Mouse (Mus musculus) G1E (cell line): ENCODE results near the gene Rrp36. TPM values are rescaled to one million over a fixed set of nuclear protein-coding genes. Genes with fewer than 3 reads are reported as not detected.

ENCODE experiments used
- ATAC-seq: 2 replicates; pipeline ENCODE4 v1.8.0; 2016; ENCODE audit warnings: mild to moderate bottlenecking; ENCODE audit not compliant: insufficient number of reproducible peaks, poor library complexity, low FRiP score, severe bottlenecking; ENCODE audit errors: extremely low read depth
- DNase-seq: peaks from one replicate; pipeline ENCODE4 v3.0.0; 2012; ENCODE audit warnings: low spot score
- H3K27me3 ChIP-seq: 2 replicates; pipeline ENCODE4 v1.6.1; 2012; ENCODE audit warnings: mild to moderate bottlenecking, low read length, inconsistent platforms; ENCODE audit not compliant: insufficient read depth
- H3K36me3 ChIP-seq: replicated peaks from 2 replicates; pipeline ENCODE3; 2012; ENCODE audit warnings: mild to moderate bottlenecking, inconsistent platforms
- H3K4me1 ChIP-seq: 2 replicates; pipeline ENCODE4 v1.6.1; 2012; ENCODE audit warnings: low read depth, low read length, inconsistent platforms, mixed read lengths; ENCODE audit not compliant: insufficient read depth
- H3K4me3 ChIP-seq: 2 replicates; pipeline ENCODE4 v1.5.1; 2012; ENCODE audit warnings: low read depth, mild to moderate bottlenecking, inconsistent platforms, low read length, moderate library complexity, mixed read lengths
- H3K9me3 ChIP-seq: replicated peaks from 2 replicates; pipeline ENCODE4 v1.6.1; 2012; ENCODE audit warnings: inconsistent platforms
- CTCF ChIP-seq: IDR thresholded peaks from 2 replicates; pipeline ENCODE4 v1.5.1; 2012; ENCODE audit warnings: low read depth, low read length, inconsistent platforms, mixed read lengths
- GATA1 ChIP-seq: IDR thresholded peaks from 2 replicates; pipeline ENCODE4 v1.6.1; 2012; ENCODE audit warnings: borderline replicate concordance, low read length, inconsistent platforms, mixed read lengths
- GATA2 ChIP-seq: IDR thresholded peaks from 2 replicates; pipeline ENCODE4 v1.6.1; 2012; ENCODE audit warnings: low read depth, low read length, inconsistent platforms, borderline replicate concordance
- POLR2AphosphoS5 ChIP-seq: IDR thresholded peaks from 2 replicates; pipeline ENCODE4 v1.6.1; 2012; ENCODE audit warnings: low read depth, low read length, inconsistent platforms; ENCODE audit not compliant: insufficient replicate concordance
- TAL1 ChIP-seq: conservative IDR thresholded peaks from 2 replicates; pipeline ENCODE4 v1.6.1; 2012; ENCODE audit warnings: low read depth, low read length, inconsistent platforms, mixed read lengths
- polyA plus RNA-seq: library from polyadenylated mRNA; stranded (reverse); fragments of >175 nt; gene quantifications from 2 replicates; pipeline ENCODE4 v1.2.3, GENCODE M21; 2012
- total RNA-seq, 2 experiments: library from RNA; stranded (forward) in 1 of 2; stranded (reverse) in 1 of 2; fragments of 200-1000 nt in 1 of 2; fragments of >200 nt in 1 of 2; fragmentation: Nextera tagmentation in 1 of 2; gene quantifications; 2 replicates each; pipeline ENCODE4 v1.2.3; 2014 to 2017

The Rrp36 gene
- total and polyA plus RNA-seq, 3 experiments: 12.2 to 48.0 (median 45.0) TPM

DNA sequence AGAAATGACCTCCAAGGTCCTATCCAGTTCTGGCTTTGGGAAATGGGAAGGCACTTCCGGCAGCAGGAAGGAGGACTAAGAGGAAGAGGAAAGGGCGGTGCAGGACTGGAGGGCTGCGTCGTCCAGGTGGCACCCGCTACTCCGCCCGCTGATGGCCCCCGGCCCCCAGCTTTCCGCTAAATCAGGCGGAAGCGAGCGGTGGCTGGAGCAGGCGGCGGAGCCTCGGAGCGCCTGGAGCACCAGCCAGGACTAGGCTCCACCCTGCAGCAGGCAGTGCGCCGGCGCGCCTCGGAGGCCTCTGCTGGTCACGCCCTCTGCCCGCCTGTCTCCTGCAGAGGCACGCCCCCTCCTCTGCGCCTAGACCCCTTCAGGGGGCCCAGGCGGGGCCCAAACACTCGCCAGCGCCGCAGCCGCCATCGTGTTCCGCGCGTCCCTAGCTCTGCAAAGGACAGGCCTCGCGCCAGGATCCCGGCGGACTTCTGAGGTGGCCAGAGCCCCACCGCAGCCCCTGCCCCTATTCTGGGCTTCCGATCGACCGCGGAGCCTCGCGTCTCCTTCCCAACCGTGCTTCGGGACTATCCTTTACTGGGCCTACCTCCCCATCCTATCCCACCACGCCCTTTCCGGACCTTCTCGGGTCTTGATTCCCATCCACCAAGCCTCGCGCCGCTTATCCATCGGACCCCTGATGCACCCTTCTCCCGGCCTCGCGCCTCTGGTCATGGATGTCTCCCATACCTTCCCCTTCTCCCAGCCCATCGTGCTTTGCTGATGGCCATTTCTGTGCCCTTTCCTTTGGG is 23.7 kb downstream of the Rrp36 start, which contains the start of gene Cul7:
Gene Cul7 (plus strand): TSS at position 106 of the 800 bp plus-strand sequence.
- peak; percentile 70; the same call in 1 of the 2 replicates for ATAC-seq
- TF ChIP-seq GATA1 (no peak), CTCF (no peak), POLR2AphosphoS5 (no peak), TAL1 (no peak), GATA2 (no peak)
- Histone ChIP-seq H3K9me3 (no peaks in the 10 kb centered on the region), H3K4me1 (peaks cover 67% of the 10 kb centered on the region), H3K27me3 (no peaks in the 10 kb centered on the region), H3K36me3 (peaks cover 71% of the 10 kb centered on the region), H3K4me3 (peak within 1 kb of the TSS; percentile 84)
- peak; percentile 100 for DNase-seq

GRCm38 (mm10) chr17:46649811-46650210 is 24.3 kb downstream of the Rrp36 start:
- Histone ChIP-seq H3K4me1 (peaks cover 73% of the 10 kb centered on the region), H3K9me3 (no peaks in the 10 kb centered on the region), H3K27me3 (no peaks in the 10 kb centered on the region), H3K4me3 (peak overlapping the region; percentile 84), H3K36me3 (peaks cover 67% of the 10 kb centered on the region)
- DNase-seq: no peak
- no peak for TF ChIP-seq TAL1
- TF ChIP-seq POLR2AphosphoS5: no peak
- no peak for ATAC-seq

- TF ChIP-seq POLR2AphosphoS5 (no peak), TAL1 (no peak), CTCF (no peak), GATA2 (no peak), GATA1 (no peak)
- DNase-seq: no peak
- Histone ChIP-seq H3K4me1 (peaks cover 75% of the 10 kb centered on the region), H3K36me3 (peaks cover 53% of the 10 kb centered on the region), H3K27me3 (no peaks in the 10 kb centered on the region), H3K4me3 (no peak overlapping the region), H3K9me3 (no peaks in the 10 kb centered on the region)
- ATAC-seq: no peak
Measured at GRCm38 (mm10) chr17:46648436-46648835, 25.7 kb downstream of the Rrp36 start.

DNA sequence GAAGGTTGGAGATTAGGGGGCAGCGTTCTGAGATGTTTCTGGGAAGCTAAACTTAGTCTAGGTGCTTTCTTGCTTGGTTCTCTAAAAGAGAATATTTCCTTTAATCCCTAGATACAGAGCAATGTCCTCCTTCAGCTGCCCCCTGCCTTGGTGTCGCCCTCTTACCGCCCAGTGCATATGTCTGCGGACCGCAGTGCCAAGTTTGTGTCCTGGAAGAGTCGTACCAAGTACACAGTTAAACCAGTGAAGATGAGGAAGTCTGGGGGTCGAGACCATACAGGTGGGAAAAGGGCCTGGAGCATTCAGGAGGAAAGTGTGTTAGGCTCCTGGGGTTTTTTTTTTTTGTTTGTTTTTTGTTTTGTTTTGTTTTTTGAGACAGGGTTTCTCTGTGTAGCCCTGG is 26.9 kb downstream of the Rrp36 start:
- DNase-seq (no peak), ATAC-seq (no peak)
- Histone ChIP-seq H3K27me3 (no peaks in the 10 kb centered on the region), H3K4me3 (peak overlapping the region; percentile 94; the same call in 1 of the 2 replicates), H3K4me1 (peaks cover 67% of the 10 kb centered on the region), H3K9me3 (no peaks in the 10 kb centered on the region), H3K36me3 (peaks cover 42% of the 10 kb centered on the region)
- no peak for TF ChIP-seq GATA2
- TF ChIP-seq GATA1: no peak
- no peak for TF ChIP-seq TAL1
- TF ChIP-seq CTCF: no peak
- TF ChIP-seq POLR2AphosphoS5: no peak

DNA sequence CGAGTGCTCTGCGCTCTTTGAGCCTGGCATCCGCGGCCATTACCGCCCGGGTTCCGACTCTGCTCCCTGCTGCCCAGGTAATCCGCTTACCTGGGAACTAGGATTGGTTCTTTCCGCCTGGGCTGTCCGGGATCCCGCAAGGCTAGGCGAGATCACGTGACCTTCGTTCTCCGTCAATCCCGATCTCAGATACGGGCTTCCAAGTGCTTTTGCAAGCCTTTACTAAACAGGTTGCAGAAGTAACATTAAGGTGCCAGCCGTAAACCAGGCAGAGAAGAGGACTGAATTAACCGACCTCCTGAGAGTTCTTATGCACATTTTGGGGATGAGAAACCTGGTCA is 27.9 kb downstream of the Rrp36 start:
- H3K4me1 ChIP-seq: peaks cover 57% of the 10 kb centered on the region
- H3K27me3 ChIP-seq: no peaks in the 10 kb centered on the region
- peaks cover 39% of the 10 kb centered on the region for H3K36me3 ChIP-seq
- H3K9me3 ChIP-seq: no peaks in the 10 kb centered on the region
- no peak for DNase-seq
- no peak for ATAC-seq
- peak overlapping the region; percentile 94 for H3K4me3 ChIP-seq
- TF ChIP-seq POLR2AphosphoS5 (no peak), GATA2 (no peak), GATA1 (no peak), CTCF (no peak), TAL1 (no peak)

DNA sequence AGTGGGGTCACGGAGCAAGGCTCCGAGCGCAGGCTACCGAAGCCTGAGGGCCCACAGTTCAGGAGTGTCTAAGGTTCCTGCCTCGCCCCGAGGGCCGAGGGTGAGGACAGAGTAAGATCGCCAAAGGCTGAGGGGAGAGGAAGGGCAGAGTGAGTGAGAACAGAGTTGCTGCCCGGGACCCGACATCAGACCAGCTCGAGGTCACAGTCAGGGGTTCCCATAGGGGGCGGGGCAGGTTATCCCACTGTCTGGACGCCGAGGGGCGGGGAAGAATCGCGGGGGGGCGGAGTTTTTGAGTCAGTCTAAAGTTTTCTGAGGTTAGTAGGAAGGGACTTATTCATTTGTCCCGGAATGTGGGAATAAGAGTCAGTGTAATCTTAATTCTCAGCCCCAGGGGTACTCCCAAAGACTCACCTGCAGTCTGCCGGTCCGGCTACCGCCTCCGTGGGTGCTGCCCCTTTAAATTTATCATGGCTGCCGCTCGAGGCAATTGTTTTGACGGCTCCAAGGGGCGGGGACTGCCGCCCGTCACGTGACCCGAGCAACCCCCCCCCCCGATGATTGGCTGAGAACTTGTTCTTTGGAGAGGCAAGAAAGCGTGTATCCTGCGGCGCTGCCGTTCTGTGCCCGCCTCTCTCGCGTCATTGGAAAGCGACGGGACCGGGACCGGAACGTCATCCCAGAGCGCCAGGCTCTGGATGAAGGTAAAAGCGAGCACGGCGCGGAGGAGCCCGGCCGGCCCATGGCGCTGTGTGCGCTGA is 28.4 kb downstream of the Rrp36 start, which contains the start of the genes Klc4 and Mrpl2:
Gene Klc4 (minus strand): TSS at position 462 of the 761 bp plus-strand sequence.
Gene Mrpl2 (plus strand): TSS at position 669 of the 761 bp plus-strand sequence.
- peak; percentile 61 for ATAC-seq
- TF ChIP-seq GATA1: no peak
- TF ChIP-seq GATA2: no peak
- TF ChIP-seq TAL1: no peak
- TF ChIP-seq CTCF: no peak
- no peak for TF ChIP-seq POLR2AphosphoS5
- peak; percentile 96 for DNase-seq
- H3K9me3 ChIP-seq: no peaks in the 10 kb centered on the region
- H3K4me3 ChIP-seq: peak within 1 kb of the TSS; percentile 94
- H3K4me1 ChIP-seq: peaks cover 52% of the 10 kb centered on the region
- H3K36me3 ChIP-seq: peaks cover 42% of the 10 kb centered on the region
- no peaks in the 10 kb centered on the region for H3K27me3 ChIP-seq
